Mouse (Mus musculus) cerebellum, adult 9-11 months (tissue): ENCODE results near the gene Gabrb1.

Experiments
- DNase-seq: peaks from one replicate; pipeline ENCODE4 v3.0.0; 2022

Gene Gabrb1

DNA sequence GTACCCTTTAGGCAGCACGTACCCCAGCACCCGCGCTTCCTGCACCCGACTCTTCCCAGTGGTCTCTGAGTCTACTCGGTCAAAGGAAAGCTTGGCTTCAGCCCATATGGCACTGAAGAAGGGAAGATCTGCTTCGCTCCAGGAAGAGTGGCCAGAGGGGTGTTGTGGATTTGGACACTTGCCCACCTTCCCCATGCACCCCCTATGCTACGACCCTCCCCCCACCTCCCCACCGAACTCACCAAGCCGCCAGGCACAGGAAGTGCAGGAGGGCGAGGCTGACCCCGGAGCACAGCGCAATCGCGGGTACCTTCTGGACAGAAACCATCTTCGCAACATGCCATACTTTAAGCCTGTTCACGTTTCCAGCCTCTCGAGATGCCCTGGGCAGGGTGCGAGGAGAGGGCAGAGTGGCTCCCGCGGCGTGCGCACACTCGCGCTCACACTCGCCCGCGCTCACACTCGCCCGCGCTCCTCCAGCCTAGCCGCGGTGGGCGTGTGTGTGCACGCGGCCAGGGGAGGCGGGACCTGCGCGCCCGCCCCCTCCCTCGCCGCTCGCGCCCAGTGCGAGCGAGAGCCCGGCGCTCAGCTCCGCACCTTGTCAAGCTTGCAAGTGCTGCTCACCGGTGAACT, at the start of gene Gabrb1:
Gene Gabrb1 (plus strand): TSS at position 632 of the 633 bp plus-strand sequence.
- DNase-seq, result peak; percentile 53

DNA sequence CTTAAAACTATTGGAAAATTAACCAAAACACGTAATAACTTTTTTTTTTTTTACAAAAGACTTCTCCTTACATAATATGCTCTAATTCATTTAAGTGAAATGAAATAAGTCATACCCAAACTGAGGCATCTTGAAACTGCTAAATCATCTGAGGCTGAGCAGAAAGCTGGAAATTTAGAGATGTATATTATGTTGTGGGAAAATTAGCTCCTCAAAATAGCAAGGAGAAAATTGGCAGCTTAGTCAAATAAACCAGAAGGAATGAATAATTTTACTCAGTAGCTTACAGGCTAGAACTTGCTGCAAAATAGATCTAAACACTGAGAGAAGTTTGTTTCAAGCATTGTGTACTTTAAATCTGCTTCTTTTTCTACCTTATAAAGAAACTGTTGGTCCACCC, 49.2 kb upstream of the Gabrb1 start:
- DNase-seq, result no peak

DNA sequence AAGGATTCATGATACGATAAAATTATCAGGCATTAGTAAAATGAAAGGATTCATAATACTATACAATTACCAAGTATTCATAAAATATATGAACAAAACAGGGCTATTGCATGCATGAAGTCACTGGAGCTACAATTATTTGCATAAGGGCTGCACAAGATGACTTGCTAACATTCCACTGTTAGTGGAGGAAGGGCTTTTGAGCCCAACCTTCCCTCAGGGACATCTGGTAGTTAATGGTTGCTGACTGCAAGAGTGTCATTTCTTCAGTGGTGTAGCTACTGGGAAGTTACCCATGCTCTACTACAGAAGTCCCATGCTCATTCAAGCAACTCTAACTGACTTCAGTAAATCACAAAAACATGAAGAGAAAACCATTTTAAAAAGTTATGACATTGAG, 43.6 kb upstream of the Gabrb1 start:
- no peak for DNase-seq

DNA sequence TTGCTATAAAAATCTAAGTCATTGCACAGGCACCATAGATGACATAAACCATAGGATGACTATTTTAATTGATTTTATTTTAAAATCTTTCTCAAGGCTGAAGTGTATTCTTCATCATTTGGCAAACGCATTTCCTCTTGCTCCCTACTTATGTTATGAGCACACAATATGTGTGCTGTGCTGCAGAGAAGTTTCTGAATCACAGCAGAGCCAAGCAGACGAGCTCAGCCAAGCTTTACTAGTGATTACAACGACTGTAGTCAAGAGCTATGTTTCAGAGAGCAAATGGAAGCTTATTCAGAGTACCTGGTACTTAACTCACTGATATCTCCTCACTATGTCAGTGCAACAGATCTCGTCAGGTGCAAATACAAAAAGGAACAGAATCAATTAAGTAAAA, 41.2 kb upstream of the Gabrb1 start:
- DNase-seq, result no peak

DNA sequence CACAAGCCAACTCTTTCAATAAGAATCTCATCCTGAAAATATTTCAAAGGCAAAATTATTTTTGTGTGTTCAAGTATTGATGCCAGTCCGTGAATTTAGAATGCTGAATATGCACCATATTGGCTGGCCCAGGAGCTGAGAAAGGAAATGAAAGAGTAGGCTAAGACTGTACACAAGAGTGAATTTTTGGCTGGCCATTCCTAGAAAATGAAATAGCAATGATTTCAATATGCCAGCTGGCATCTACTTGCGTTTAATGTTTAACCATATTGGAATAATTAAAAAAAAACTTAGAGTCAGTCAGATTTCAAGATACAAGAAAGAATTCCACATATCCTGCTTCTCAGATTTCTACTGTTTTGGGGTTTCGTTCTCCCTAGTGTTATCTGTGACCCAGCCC, 30.1 kb upstream of the Gabrb1 start:
- no peak for DNase-seq

DNA sequence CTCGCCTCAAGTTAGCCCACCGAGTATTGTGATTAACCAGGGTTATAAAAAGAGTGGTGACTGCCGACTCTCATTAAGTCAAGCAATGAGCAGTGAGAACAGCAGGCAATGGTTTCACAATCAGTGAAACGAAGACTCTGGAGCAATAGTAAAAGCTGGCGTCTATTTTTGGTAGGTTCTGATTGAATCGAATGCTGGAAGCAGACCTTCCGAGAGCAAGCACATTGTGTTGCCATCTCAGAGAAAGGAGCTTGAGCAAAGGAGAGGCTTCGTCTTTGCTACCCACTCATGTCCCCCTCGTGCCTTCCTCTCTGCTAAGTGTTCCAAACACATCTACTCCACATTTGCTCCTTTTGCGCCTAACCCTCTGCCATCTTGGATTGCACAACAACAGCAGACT, 18.1 kb upstream of the Gabrb1 start:
- no peak for DNase-seq

DNA sequence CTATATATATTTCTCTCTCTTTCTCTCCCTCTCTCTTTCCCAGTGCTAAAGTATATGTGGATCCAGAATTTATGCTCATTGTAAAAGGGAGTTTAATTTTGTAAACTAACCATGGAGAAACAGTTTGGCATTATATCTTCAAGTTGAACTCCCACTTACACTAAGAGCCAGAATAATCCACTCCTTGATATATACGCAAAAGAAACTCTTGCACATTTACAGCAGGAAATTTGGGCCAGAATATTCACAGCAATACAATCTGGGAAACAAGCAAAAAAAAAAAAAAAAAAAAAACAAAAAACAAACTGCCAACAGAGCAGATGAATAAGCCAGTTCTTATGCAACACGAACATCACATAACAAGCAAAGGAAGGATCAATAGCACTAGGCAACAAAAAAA, 9.8 kb upstream of the Gabrb1 start:
- no peak for DNase-seq

DNA sequence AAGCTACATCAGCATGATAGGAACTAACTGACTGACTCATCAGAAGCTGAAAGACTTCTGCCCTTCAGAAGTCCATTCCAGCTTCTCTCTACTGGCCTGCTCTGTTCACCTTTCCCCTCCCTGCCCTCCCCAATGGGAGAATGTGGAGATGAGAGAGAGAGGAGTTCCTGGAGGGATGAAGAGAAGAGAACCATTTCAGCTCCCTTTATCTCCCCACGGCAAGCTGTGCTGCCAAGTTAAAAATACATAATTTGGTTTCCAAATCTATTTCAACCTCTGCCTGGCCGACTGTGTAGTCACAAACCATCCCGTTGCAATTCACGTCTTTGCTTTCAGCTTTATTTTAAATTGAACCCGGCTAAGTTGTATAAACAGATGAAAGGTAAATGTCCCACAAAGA, 3.9 kb upstream of the Gabrb1 start:
- no peak for DNase-seq

DNA sequence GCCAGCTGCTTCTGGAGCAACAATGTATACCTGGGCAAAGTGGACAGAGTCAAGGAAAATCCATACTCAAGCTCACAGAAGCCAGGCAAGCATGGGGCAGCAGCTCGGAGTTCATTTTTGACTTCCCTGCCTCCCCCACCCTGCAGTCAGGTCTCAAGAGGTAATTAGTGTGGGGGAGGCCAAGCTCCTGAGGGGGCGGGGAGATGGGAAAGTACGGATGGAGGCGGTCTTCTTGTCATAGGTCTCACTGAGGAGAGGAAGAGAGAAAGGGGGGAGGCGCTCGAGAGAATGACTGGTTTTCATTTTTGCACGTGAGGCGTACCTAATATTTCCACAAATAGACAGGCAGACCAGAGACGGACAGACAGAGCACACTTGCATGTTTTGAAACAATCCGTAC, 1.1 kb upstream of the Gabrb1 start:
- DNase-seq, result peak; percentile 43

DNA sequence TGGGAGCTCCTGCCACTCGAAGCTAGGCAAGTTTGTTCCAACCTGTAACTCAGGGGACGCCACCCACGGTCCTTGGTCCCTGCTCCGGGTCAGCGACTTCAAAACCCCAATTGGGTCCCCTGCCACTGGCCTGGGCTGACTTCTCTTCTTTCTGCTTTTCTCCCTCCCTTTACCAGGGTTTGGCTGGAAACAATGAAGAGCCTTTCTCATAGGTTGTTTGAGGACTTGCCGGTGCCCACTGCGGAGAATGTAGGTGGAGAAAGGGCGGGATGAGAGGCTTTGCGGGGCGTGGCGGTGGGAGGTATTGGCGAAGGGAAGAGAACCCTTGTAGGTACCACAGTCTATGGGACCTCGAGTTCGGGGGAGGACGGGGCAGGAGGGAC, 193 bp downstream of the Gabrb1 start, which contains the start of gene Gabra4:
Gene Gabra4 (minus strand): TSS at position 194 of the 383 bp plus-strand sequence.
- DNase-seq, result peak; percentile 40

DNA sequence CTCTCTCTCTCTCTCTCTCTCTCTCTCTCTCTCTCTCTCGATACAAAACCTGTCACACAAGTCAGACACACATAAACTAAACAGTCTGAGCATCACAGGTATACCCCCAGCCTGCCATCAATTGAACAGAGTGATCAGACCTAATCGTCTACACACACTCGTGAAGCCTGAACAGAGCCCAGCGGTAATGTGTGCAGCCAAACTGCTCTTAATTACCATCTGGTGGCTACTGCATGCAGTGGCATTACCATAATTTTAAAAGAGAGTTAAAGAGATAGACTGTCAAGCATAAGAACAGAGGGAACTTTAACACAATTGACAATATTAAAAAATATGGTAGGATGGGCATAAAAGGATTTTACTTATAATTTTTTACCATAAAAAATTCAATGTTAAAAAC, 7.7 kb downstream of the Gabrb1 start:
- no peak for DNase-seq

DNA sequence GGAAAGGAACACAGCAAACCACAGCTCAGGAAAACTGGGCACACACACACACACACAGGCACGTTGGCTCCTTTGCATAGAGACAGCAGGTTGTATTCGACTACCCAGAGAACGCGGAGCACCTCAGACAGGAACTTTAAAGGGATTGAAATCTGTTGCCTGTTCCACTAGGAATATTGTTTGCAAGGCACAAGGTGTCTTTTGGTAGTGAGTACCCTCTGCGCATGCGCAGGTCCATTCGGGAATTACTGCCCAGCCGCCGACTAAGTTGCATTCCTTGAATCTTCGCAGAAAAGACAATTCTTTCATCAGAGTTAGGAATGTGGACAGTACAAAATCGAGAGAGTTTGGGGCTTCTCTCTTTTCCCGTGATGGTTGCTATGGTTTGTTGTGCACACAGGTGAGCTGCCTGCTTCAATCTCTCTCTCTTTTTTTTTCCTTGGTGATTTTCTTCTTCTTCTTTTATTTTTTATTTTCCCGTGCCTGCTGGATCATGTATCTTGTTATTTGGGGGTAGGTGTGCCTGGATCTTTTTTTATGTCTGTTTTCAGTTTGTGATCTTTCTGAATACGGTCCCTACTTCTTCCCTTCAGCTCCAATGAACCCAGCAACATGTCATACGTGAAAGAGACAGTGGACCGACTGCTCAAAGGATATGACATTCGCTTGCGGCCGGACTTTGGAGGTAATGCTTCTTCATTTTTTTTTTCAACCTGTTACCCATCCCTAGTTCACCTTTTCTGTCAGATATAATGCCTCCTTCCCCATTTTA, 42.0 kb downstream of the Gabrb1 start:
- peak; percentile 64 for DNase-seq

DNA sequence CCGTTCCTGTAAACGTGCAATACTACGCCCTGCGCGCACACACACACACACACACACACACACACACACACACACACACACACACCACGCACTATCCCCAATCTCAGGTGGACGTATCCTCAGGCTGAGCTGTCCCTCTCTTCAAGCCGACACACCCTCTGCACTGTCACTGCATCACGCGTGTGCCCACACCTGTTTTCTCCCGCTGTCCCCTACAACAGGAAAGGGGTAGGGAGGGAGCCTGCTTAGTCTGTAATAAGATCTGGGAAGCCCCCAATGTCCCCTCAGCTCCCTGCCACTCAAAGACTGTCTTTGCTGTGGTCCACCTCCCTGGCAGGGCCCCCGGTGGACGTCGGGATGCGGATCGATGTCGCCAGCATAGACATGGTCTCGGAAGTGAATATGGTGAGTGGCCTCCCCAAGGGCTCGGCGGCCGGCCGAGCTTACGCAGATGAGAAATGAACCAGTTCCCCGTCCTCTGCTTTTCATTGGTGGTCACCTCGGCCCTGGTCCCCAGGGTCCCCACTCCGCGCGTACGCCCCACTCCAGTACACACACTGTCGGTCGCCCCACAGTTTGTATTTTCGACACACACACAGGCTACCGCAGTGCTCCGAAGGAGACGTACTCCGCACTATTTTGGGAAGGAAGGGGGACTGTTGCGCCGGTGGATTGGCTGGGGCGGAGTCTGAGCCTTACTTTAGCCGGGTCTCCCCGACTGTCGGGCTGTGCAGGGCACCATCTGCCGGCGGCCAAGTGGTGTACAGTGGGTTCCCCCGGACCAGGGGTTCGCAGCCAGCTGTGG, 42.8 kb downstream of the Gabrb1 start:
- peak; percentile 63 for DNase-seq

DNA sequence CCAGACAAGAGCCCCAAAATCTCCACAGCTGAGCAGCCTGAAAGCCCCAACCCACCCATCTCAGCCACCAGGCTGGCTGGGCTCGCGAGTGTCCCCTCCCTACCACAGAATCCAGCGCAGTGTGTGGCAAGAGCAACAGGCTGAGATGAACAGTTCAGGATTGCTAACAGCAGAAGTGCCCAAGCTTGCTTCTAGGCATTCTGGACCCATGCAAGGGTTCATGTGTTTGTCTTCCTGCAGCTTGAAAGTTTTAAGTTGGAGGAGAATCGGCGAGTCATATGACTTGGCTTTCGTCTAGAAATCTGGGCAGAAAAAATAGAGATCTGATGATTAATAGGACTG, 43.3 kb downstream of the Gabrb1 start:
- DNase-seq, result no peak

DNA sequence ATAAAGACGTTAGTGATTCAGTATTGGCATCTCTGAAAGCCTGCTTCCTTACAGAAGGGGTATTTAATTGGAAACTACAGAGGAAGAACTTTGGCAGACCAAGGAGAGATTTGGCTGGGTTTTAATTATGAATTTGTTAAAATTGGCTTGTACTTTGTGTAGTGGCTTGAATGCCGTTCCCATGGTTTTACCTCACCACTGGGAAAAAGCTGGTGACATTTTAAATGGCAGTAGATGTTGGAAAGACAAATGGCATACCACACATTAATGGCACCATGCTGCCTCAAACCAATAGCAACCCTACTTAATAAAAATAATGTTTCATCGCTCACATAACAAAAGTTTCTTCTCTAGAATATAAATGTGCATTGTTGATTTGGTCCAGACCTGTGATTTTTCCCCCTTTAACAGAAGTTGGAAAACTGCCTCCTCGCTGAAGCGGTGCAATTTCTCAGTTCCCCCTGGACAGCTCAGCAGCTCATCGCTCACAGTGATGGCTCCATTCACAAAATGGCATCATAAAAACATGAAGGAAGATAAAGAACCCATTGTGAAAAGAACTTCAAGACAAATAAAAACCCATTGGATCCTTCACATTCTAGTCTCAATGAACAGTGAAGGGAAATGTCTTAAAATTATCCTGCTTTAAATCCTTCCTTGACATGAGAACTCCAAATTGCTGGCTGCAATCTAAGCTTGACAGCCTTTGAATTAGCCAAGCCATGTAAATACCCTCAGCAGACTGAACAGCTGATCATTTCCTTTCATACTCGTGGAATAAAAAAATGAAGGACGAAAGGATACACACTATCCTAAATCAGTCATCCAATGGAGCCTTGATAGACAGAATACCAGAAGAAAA, 75.2 kb downstream of the Gabrb1 start:
- peak; percentile 35 for DNase-seq

DNA sequence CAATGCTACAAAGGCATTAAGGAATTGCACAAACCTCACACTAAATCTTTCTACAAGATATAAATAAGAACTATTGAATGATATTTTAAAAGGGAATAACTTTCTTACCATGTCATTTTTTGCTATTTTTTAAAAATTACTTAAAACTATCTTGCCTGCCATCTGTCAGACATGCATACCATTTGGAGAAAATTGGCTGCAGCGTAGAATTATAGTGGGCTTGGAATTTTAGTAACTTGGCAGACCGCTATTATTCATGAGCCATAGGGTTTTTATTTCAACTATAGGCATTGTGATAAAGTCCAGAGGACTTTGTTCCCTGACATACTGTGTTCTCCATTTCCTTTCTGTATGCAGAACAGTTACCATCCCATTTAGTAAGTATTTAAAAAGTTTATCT, 89.5 kb downstream of the Gabrb1 start:
- DNase-seq, result no peak

DNA sequence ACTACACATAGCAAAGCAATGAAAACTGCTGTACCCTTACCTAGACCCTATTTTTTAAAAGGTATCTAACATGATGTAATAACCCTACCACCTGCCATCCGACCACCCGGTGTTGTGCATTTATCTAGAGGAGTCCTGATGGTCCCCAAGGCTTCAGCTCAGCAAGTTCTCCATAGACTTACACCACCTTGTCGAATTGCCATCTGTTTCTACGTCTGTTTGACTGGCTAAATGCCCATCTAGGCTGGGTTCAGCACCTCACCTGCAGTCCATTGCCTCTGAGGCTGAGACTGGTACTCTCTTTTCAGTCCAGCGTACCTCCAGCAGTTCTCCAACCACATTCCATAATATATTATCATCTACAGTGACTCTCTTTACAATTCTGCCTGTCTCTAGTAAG, 96.1 kb downstream of the Gabrb1 start:
- DNase-seq, result peak; percentile 91

DNA sequence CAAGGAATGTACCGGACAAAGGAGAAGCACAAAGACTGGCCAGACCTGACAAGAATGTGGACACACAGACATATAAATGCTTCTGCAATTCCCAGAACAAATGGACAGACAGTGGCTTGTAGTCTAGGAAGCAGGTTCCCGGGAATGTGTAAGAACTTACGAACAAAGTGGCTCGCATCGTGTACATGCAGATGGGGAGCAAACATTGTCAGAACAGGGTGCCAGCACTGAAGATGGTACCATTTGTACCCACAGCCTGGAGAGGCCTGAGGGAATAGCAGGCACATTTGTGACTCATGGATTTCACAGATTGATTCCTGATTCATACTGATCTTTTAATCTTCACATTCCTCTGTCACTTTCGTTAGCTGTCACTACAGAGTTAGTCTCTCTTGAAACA, 103.2 kb downstream of the Gabrb1 start:
- DNase-seq, result no peak

DNA sequence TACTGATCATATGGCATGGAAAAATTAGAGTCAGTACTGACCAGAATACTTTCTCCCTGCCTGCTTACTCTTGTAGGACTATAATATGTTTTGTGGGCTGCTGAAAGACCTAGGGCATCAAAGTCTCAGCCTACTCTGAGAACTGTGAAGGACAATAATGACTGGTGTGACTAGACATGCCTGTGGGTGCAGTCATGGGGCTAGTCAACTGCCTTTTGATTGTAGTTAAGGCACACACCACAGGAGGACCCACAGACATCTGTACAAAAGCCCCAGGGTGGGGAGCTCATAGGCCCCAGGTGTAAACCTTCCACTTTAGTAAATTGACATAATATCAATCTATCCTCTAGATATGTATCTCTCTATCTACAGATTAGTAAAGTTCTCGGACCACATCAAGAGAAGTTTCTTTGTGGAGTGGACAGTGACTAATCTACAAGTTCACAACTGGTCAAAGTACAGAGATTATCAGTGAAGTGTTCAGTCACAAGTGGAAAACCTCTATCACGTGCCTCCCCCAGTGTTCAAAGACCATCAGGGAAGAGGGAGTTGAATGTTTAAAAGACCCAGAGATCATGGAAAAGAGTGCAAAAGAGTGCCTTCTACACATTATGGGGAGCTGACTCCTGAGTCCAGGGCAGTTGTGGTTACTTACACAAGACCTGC, 123.7 kb downstream of the Gabrb1 start:
- DNase-seq, result no peak

DNA sequence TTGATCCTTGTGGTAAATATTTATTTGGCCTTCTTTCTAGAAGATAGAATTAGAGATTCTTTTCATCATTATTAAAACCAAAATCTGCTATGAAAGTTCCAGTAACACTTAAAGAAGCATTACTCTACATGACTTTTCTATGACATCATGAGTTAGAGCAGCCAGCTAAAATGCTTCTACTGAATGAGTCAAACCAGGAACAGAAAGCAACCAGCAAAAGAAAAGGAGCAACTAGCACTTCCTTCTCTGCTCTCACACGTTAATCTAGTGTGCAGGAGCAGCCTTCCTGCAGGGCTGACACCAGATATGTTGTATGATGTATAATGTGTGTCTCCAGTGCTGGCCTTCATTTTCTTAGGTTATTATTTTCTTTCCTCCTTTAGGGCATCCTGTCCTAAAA, 164.9 kb downstream of the Gabrb1 start:
- no peak for DNase-seq

DNA sequence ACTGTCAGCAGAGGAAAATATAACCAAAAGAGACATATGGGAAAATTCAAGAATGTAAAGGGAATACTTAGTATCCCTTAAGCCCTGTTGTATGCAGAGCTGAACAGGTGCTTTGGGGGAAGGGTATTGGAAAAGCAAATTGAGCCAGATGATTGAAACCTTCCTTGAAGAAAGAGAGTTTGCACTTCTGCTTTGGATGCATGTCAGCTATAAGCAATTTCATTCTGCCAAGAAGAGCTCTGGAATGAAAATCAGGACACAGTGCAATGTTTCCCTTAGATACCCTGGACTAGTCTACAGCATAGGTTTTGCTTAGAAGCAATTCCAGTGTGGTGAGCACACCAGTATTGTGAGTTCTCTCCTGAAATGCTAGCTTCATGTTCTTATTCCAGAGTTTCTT, 170.4 kb downstream of the Gabrb1 start:
- no peak for DNase-seq

DNA sequence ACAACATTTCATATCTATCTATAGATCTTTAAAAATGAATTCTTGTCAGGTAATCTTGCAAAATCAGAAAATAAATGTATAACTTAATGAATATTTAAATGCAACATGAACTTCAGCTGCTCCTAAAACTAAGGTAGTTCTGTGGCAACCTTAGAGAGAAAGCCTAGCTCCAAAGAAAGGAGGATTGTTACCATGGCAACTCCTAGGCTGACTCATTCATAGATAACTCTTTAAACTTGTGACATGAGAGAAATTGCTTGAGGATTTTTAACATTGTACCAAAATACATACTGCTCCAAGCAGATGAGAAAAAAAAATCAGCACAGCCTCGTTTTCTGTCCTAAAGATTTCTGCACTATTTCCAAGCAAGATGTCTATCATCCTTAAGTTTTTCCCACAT, 171.1 kb downstream of the Gabrb1 start:
- no peak for DNase-seq

DNA sequence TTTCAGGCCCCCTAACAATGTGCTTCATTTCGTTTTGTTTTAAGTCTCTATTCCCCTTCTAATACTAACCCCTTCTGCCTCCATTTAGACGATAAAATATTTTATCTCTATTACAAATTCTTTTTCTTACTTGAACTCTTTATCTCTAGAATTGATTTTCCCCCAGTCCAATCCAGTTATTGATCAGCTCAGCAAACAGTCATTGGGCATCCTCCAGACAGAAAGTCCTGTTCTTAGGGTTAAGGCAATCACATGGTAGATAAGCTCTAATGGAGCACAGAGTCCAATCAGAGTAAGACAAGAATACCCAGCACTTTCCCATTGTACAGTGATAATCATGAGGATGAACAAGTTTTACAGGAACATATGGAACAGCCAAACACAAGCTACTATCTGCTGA, 172.4 kb downstream of the Gabrb1 start:
- DNase-seq, result no peak
